Mouse (Mus musculus): ENCODE data around the gene Abhd12. TPM values are rescaled to one million over a fixed set of nuclear protein-coding genes. Genes with fewer than 3 reads are reported as not detected.
"Not testable (repeated sequence)": the region's sequence is repeated elsewhere in the genome, so short reads cannot be mapped to it uniquely, and the experiment has no call there.

Gene Abhd12
- polyA plus RNA-seq, 1 experiment from 2014 or later: 47.0 TPM

GRCm38 (mm10) chr2:150923505-150923904 lies 19.0 kb upstream of the Abhd12 start:
- WGBS: 90% methylated on average over 7 of the region's 7 CpGs
- H3K4me3 ChIP-seq: no peak overlapping the region

GRCm38 (mm10) chr2:150923026-150923425 lies 18.5 kb upstream of the Abhd12 start:
- H3K36me3 ChIP-seq: peaks cover 77% of the 10 kb centered on the region
- H3K4me3 ChIP-seq: no peak overlapping the region
- H3K27me3 ChIP-seq (ENCODE audit: low read depth, poor library complexity, severe bottlenecking): no peaks in the 10 kb centered on the region
- 93% methylated on average over 3 of the region's 3 CpGs for WGBS
- H3K4me1 ChIP-seq: no peaks in the 10 kb centered on the region
- no peak overlapping the region for H3K27ac ChIP-seq (replicated peaks)
- DNase-seq (ENCODE audit: low spot score): no peak
- no peaks in the 10 kb centered on the region for H3K9me3 ChIP-seq (replicated peaks)

More at GRCm38 (mm10) chr2:150923505-150923904, 19.0 kb upstream of the Abhd12 start:
- Histone ChIP-seq H3K36me3 (peaks cover 77% of the 10 kb centered on the region), H3K4me1 (no peaks in the 10 kb centered on the region), H3K9me3 (replicated peaks) (no peaks in the 10 kb centered on the region), H3K27me3 (ENCODE audit: low read depth, poor library complexity, severe bottlenecking) (no peaks in the 10 kb centered on the region), H3K27ac (replicated peaks) (no peak overlapping the region)
- DNase-seq (ENCODE audit: low spot score): no peak

DNA sequence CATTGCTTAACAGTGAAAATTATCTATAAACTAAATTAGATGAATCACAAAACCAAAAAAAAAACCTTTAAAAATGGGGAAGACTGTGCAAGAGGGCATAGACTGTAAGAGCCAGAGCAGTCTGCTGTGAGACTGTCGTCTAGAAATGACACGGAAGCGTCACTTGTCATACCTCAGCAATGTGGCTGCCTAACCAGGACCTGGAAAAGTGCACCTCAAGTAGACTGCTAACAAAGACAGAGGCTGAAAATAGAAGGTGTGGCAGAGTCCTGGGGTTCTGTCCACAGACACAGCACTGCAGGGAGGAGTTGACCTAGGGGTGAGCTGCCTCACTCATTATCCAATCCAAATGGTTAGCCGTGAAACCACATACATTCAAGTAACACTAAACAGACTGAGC lies 17.6 kb upstream of the Abhd12 start:
- no peaks in the 10 kb centered on the region for H3K4me1 ChIP-seq
- peaks cover 77% of the 10 kb centered on the region for H3K36me3 ChIP-seq
- H3K9me3 ChIP-seq (replicated peaks): no peaks in the 10 kb centered on the region
- H3K27me3 ChIP-seq (ENCODE audit: low read depth, poor library complexity, severe bottlenecking): no peaks in the 10 kb centered on the region
- no peak overlapping the region for H3K4me3 ChIP-seq
- H3K27ac ChIP-seq (replicated peaks): no peak overlapping the region
- WGBS: 95% methylated on average over 4 of the region's 4 CpGs
- no peak for DNase-seq (ENCODE audit: low spot score)

DNA sequence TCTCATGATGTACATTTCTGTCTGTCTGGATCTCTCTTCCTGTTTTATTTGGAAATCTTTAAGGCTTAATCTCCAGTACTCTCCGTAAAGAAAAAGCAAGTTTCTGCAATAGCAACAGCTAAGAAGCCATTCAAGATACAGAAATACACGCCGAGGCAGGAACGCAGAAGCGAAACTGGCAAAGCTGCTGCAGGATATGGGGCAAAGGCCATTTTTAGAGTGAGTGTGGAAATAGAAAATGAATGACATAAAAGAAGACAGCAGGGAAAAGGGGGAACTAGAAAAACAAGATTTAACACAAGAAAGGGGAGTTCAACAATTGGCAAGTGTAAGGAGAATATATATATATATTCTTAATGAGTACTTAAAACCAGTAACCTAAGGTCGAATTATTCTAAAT lies 17.2 kb upstream of the Abhd12 start:
- Histone ChIP-seq H3K27ac (replicated peaks) (no peak overlapping the region), H3K27me3 (ENCODE audit: low read depth, poor library complexity, severe bottlenecking) (no peaks in the 10 kb centered on the region), H3K4me1 (no peaks in the 10 kb centered on the region), H3K9me3 (replicated peaks) (no peaks in the 10 kb centered on the region), H3K36me3 (peaks cover 77% of the 10 kb centered on the region), H3K4me3 (no peak overlapping the region)
- WGBS: 93% methylated on average over 6 of the region's 6 CpGs
- no peak for DNase-seq (ENCODE audit: low spot score)

DNA sequence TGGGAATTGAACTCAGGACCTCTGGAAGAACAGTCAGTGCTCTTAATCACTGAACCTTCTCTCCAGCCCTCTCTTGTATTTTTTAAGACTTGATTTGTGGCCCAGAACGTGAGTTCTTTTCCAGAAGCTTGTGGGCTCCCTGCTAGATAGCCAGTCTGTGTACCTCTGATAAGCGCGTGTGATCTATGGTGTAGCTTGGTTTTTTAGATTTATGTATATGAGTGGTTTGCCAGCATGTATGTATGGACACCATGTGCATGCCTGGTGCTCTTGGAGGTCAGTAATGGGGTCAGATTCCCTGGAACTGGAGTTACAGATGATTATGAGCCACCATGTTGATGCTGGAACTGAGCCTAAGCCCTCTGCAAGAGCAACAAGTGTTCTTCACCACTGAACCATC lies 16.0 kb upstream of the Abhd12 start:
- Histone ChIP-seq H3K36me3 (peaks cover 75% of the 10 kb centered on the region), H3K4me3 (no peak overlapping the region), H3K9me3 (replicated peaks) (no peaks in the 10 kb centered on the region), H3K27ac (replicated peaks) (no peak overlapping the region), H3K4me1 (no peaks in the 10 kb centered on the region), H3K27me3 (ENCODE audit: low read depth, poor library complexity, severe bottlenecking) (no peaks in the 10 kb centered on the region)
- 91% methylated on average over 3 of the region's 3 CpGs for WGBS
- no peak for DNase-seq (ENCODE audit: low spot score)

DNA sequence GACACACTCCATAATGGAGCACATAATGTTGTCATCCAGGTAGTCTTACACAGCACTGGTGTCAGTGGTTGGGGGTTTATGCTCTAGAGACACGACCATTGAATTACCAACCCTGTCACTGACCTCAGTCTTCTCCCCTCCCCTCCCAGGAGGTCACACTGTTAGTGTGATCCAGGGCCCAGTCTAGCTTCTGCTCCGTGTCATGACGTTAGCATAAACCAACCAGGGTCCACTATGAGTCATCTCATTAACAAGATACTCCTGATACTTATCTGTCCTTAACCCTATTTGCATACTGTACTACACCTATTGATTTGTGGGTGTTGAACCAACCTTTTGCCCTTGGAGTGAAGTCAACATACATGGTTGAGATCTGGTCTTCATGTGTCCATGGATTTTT lies 14.2 kb upstream of the Abhd12 start:
- H3K36me3 ChIP-seq: peaks cover 75% of the 10 kb centered on the region

GRCm38 (mm10) chr2:150915786-150916185 lies 11.2 kb upstream of the Abhd12 start:
- no peaks in the 10 kb centered on the region for H3K9me3 ChIP-seq (replicated peaks)
- H3K36me3 ChIP-seq: peaks cover 54% of the 10 kb centered on the region
- no peak overlapping the region for H3K4me3 ChIP-seq
- no peak for DNase-seq (ENCODE audit: low spot score)
- H3K27ac ChIP-seq (replicated peaks): no peak overlapping the region
- peaks cover 2% of the 10 kb centered on the region for H3K4me1 ChIP-seq
- no peaks in the 10 kb centered on the region for H3K27me3 ChIP-seq (ENCODE audit: low read depth, poor library complexity, severe bottlenecking)
- WGBS: 96% methylated on average over 5 of the region's 5 CpGs

More for the DNA sequence above, 14.2 kb upstream of the Abhd12 start:
- no peaks in the 10 kb centered on the region for H3K4me1 ChIP-seq
- no peaks in the 10 kb centered on the region for H3K9me3 ChIP-seq (replicated peaks)
- no peak overlapping the region for H3K4me3 ChIP-seq
- H3K27ac ChIP-seq (replicated peaks): no peak overlapping the region
- whole genome bisulfite sequencing: 95% methylated on average over 3 of the region's 3 CpGs
- no peaks in the 10 kb centered on the region for H3K27me3 ChIP-seq (ENCODE audit: low read depth, poor library complexity, severe bottlenecking)
- no peak for DNase-seq (ENCODE audit: low spot score)

DNA sequence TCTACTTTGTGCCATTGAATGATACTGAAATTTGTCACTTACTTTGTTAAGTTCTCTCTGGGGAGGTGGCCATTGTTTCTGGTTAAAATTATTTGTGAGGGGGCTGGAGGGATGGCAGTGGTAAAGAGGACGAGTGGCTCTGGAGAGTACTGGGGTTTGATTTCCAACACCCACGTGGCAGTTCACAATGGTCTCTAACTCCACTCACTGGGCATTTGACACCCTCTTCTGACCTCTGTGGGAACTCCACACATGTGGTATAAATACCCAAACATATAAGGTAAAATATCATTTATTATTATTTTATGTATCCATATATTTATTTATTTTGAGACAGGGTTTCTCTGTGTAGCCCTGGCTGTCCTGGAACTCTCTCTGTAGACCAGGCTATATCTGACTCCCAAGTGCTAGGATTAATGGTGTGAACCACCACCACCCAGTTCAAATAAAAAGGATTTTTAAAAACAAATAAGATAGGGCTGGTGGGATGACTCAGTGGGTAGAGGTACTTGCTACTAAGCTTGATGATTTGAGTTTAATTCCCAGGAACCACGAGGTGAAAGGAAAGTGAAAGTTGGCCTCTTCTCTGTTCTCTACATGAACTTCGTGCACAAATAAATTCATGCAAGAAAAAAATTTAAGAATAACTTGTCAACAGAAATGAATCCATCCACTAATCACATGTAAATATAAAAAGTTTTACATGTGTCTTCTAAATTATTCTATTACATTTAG lies 10.4 kb upstream of the Abhd12 start:
- 83% methylated on average over 4 of the region's 4 CpGs for WGBS
- Histone ChIP-seq H3K4me3 (no peak overlapping the region), H3K9me3 (replicated peaks) (no peaks in the 10 kb centered on the region), H3K27ac (replicated peaks) (no peak overlapping the region), H3K27me3 (ENCODE audit: low read depth, poor library complexity, severe bottlenecking) (no peaks in the 10 kb centered on the region), H3K36me3 (peaks cover 49% of the 10 kb centered on the region), H3K4me1 (peaks cover 11% of the 10 kb centered on the region)
- no peak for DNase-seq (ENCODE audit: low spot score)

DNA sequence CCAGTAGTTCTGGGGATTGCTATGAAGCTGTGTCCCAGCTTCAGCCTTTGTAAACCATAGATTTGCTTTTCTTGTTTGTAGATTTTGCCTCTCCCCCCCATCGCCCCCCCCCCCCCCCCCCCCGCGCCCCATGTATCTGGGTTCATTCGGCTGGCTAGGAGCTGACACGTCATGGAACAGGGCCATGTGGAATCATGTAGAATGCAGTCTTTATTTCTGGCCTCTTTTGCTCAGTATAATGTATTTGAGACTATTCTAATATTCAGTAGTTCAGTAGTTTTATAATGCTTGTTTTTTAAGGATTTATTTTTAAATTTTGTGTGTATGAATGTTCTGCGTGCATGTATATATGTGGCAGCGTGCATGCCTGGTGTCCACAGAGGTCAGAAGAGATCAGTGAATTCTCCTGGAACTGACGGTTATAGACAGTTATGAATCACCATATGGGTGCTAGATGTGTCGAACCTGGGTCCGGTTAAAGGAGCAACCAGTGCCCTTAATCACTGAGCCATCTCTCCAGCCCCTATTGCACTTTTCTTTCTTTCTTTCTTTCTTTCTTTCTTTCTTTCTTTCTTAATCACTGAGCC lies 5.8 kb upstream of the Abhd12 start:
- peak; percentile 17 for DNase-seq (ENCODE audit: low spot score)
- Histone ChIP-seq H3K4me1 (peaks cover 11% of the 10 kb centered on the region), H3K36me3 (peaks cover 12% of the 10 kb centered on the region), H3K27me3 (ENCODE audit: low read depth, poor library complexity, severe bottlenecking) (no peaks in the 10 kb centered on the region), H3K9me3 (replicated peaks) (no peaks in the 10 kb centered on the region), H3K27ac (replicated peaks) (peak overlapping the region; percentile 97), H3K4me3 (peak overlapping the region; percentile 75)
- WGBS: 54% methylated on average over 8 of the region's 10 CpGs

DNA sequence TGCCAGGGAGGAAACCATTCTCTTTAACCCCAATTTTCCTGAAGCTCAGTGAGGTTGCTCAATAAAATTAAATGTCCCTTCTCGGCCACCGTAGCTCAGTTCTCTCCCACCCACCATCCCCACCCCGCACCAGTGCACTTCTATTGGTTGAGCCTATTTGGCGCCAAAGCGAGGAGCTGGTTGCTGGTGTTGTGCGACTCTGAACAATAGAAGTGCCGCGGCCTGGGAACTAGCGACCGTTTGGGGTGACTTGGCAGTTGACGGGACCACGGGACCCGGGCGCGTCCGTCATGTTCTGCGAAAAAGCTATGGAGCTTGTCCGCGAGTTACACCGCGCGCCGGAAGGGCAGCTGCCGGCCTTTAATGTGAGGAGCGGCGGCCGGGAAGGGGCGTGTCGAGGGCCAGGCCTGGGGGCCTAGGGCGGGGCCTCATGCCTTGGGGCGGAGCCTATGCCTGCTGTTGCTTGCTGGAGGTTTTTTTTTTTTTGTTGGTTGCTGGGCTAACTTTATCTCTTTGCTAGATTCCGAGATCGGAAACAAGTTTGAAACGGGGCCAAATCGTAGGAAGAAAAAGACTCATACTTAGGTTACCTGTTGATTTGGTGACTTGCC lies 5.0 kb upstream of the Abhd12 start:
- H3K27me3 ChIP-seq (ENCODE audit: low read depth, poor library complexity, severe bottlenecking): no peaks in the 10 kb centered on the region
- peak overlapping the region; percentile 75 for H3K4me3 ChIP-seq
- WGBS: under 1% methylated on average over 35 of the region's 35 CpGs
- peaks cover 11% of the 10 kb centered on the region for H3K4me1 ChIP-seq
- peak overlapping the region; percentile 97 for H3K27ac ChIP-seq (replicated peaks)
- peaks cover 7% of the 10 kb centered on the region for H3K36me3 ChIP-seq
- H3K9me3 ChIP-seq (replicated peaks): no peaks in the 10 kb centered on the region
- peak; percentile 93 for DNase-seq (ENCODE audit: low spot score)

GRCm38 (mm10) chr2:150908881-150909280 lies 4.3 kb upstream of the Abhd12 start:
- not testable (repeated sequence) for DNase-seq (ENCODE audit: low spot score); H3K27me3 ChIP-seq (ENCODE audit: low read depth, poor library complexity, severe bottlenecking); H3K9me3 ChIP-seq (replicated peaks); H3K36me3 ChIP-seq
- peaks cover 13% of the 10 kb centered on the region for H3K4me1 ChIP-seq
- 54% methylated on average over 6 of the region's 6 CpGs for WGBS
- H3K27ac ChIP-seq (replicated peaks): peak overlapping the region; percentile 97
- H3K4me3 ChIP-seq: peak overlapping the region; percentile 75

GRCm38 (mm10) chr2:150904936-150905450 lies 452 bp upstream of the Abhd12 start, which contains the start of gene Gins1:
Gene Gins1, plus strand, starts transcription at chr2:150905400.
- Histone ChIP-seq H3K36me3 (peaks cover 5% of the 10 kb centered on the region; the same call in 1 of the 2 replicates), H3K27me3 (ENCODE audit: low read depth, poor library complexity, severe bottlenecking) (no peaks in the 10 kb centered on the region), H3K4me3 (peak within 1 kb of the TSS; percentile 89), H3K27ac (replicated peaks) (peak within 1 kb of the TSS; percentile 90), H3K9me3 (replicated peaks) (no peaks in the 10 kb centered on the region), H3K4me1 (peaks cover 23% of the 10 kb centered on the region)
- WGBS: 43% methylated on average over 9 of the region's 9 CpGs
- no peak for DNase-seq (ENCODE audit: low spot score)

DNA sequence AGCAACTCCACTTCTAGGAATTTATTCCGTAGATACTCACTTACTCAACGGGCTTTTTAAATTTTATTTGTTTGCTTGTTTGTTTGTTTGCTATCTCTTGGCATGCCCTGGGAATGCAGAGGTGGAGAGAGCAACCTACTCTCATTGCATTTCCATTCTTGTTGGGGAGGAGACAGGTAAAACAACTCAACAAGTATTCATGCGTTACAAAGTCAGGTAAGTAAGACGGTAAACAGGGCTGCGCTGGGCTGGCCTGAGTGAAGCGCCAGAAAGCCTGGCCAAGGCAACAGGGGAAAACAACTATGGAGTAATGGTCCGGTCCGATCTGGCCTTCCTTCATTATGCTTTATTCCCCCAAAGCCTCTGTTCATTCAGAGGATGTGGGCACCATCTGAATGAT lies 2.2 kb downstream of the Abhd12 start:
- no peak overlapping the region for H3K4me3 ChIP-seq
- WGBS: 92% methylated on average over 8 of the region's 8 CpGs
- H3K4me1 ChIP-seq: peaks cover 23% of the 10 kb centered on the region
- no peaks in the 10 kb centered on the region for H3K27me3 ChIP-seq (ENCODE audit: low read depth, poor library complexity, severe bottlenecking)
- H3K36me3 ChIP-seq: peaks cover 6% of the 10 kb centered on the region; the same call in 1 of the 2 replicates
- H3K9me3 ChIP-seq (replicated peaks): no peaks in the 10 kb centered on the region
- no peak for DNase-seq (ENCODE audit: low spot score)
- H3K27ac ChIP-seq (replicated peaks): no peak overlapping the region
